Mouse (Mus musculus): Measurements from ENCODE around the gene Abcb4. TPM values are rescaled to one million over a fixed set of nuclear protein-coding genes. Genes with fewer than 3 reads are reported as not detected.

The Abcb4 gene
- polyA plus RNA-seq, 1 experiment, result 6.9 TPM

- Histone ChIP-seq H3K27ac (ENCODE audit: insufficient read depth, low read length) (no peak overlapping the region), H3K27me3 (ENCODE audit: control insufficient read depth, insufficient read depth, low read length) (no peaks in the 10 kb centered on the region), H3K36me3 (ENCODE audit: control insufficient read depth, insufficient read depth, low read length) (no peaks in the 10 kb centered on the region), H3K4me3 (ENCODE audit: extremely low read depth, insufficient read depth, insufficient read length) (no peak overlapping the region), H3K4me1 (ENCODE audit: control insufficient read depth, insufficient read depth, insufficient read length) (no peaks in the 10 kb centered on the region)
- 92% methylated on average over 4 of the region's 4 CpGs for WGBS
- TF ChIP-seq POLR2A (IDR thresholded peaks at IDR 0.05; ENCODE audit: low read depth, low read length) (no peak), CTCF (IDR thresholded peaks at IDR 0.05; ENCODE audit: extremely low read depth, insufficient read depth, insufficient read length, insufficient replicate concordance) (no peak)
- no peak for DNase-seq (ENCODE audit: low read depth in 1 of 2, low spot score in 2 of 2)
Observed at GRCm38 (mm10) chr5:8947423-8948110, 54.0 kb downstream of the Abcb4 start.

GRCm38 (mm10) chr5:8953660-8954059, 60.1 kb downstream of the Abcb4 start:
- Histone ChIP-seq H3K4me1 (ENCODE audit: control insufficient read depth, insufficient read depth, insufficient read length) (no peaks in the 10 kb centered on the region), H3K27me3 (ENCODE audit: control insufficient read depth, insufficient read depth, low read length) (no peaks in the 10 kb centered on the region), H3K27ac (ENCODE audit: insufficient read depth, low read length) (no peak overlapping the region), H3K4me3 (ENCODE audit: extremely low read depth, insufficient read depth, insufficient read length) (no peak overlapping the region), H3K36me3 (ENCODE audit: control insufficient read depth, insufficient read depth, low read length) (no peaks in the 10 kb centered on the region)
- DNase-seq (ENCODE audit: low read depth in 1 of 2, low spot score in 2 of 2), result no peak
- 82% methylated on average over 2 of the region's 2 CpGs for WGBS
- no peak for TF ChIP-seq POLR2A (IDR thresholded peaks at IDR 0.05; ENCODE audit: low read depth, low read length)
- TF ChIP-seq CTCF (IDR thresholded peaks at IDR 0.05; ENCODE audit: extremely low read depth, insufficient read depth, insufficient read length, insufficient replicate concordance), result no peak

GRCm38 (mm10) chr5:8955544-8955943, 62.0 kb downstream of the Abcb4 start:
- Histone ChIP-seq H3K36me3 (ENCODE audit: control insufficient read depth, insufficient read depth, low read length) (no peaks in the 10 kb centered on the region), H3K4me3 (ENCODE audit: extremely low read depth, insufficient read depth, insufficient read length) (no peak overlapping the region), H3K27me3 (ENCODE audit: control insufficient read depth, insufficient read depth, low read length) (no peaks in the 10 kb centered on the region), H3K27ac (ENCODE audit: insufficient read depth, low read length) (no peak overlapping the region), H3K4me1 (ENCODE audit: control insufficient read depth, insufficient read depth, insufficient read length) (no peaks in the 10 kb centered on the region)
- no peak for DNase-seq (ENCODE audit: low read depth in 1 of 2, low spot score in 2 of 2)
- TF ChIP-seq POLR2A (IDR thresholded peaks at IDR 0.05; ENCODE audit: low read depth, low read length) (no peak), CTCF (IDR thresholded peaks at IDR 0.05; ENCODE audit: extremely low read depth, insufficient read depth, insufficient read length, insufficient replicate concordance) (no peak)
- WGBS, result 98% methylated on average over 3 of the region's 3 CpGs

- TF ChIP-seq CTCF (IDR thresholded peaks at IDR 0.05; ENCODE audit: extremely low read depth, insufficient read depth, insufficient read length, insufficient replicate concordance) (no peak), POLR2A (IDR thresholded peaks at IDR 0.05; ENCODE audit: low read depth, low read length) (no peak)
- DNase-seq (ENCODE audit: low read depth in 1 of 2, low spot score in 2 of 2), result no peak
- Histone ChIP-seq H3K36me3 (ENCODE audit: control insufficient read depth, insufficient read depth, low read length) (peaks cover 7% of the 10 kb centered on the region), H3K4me1 (ENCODE audit: control insufficient read depth, insufficient read depth, insufficient read length) (no peaks in the 10 kb centered on the region), H3K4me3 (ENCODE audit: extremely low read depth, insufficient read depth, insufficient read length) (no peak overlapping the region), H3K27me3 (ENCODE audit: control insufficient read depth, insufficient read depth, low read length) (no peaks in the 10 kb centered on the region), H3K27ac (ENCODE audit: insufficient read depth, low read length) (no peak overlapping the region)
- 88% methylated on average over 4 of the region's 4 CpGs for WGBS
Observed at GRCm38 (mm10) chr5:8960534-8960933, 67.0 kb downstream of the Abcb4 start.

GRCm38 (mm10) chr5:8964487-8964886, 71.0 kb downstream of the Abcb4 start:
- DNase-seq (ENCODE audit: low read depth in 1 of 2, low spot score in 2 of 2), result peak in 1 of 2 experiments; percentile 5
- Histone ChIP-seq H3K27me3 (ENCODE audit: control insufficient read depth, insufficient read depth, low read length) (no peaks in the 10 kb centered on the region), H3K36me3 (ENCODE audit: control insufficient read depth, insufficient read depth, low read length) (peaks cover 28% of the 10 kb centered on the region), H3K4me1 (ENCODE audit: control insufficient read depth, insufficient read depth, insufficient read length) (no peaks in the 10 kb centered on the region), H3K4me3 (ENCODE audit: extremely low read depth, insufficient read depth, insufficient read length) (no peak overlapping the region), H3K27ac (ENCODE audit: insufficient read depth, low read length) (no peak overlapping the region)
- TF ChIP-seq CTCF (IDR thresholded peaks at IDR 0.05; ENCODE audit: extremely low read depth, insufficient read depth, insufficient read length, insufficient replicate concordance) (no peak), POLR2A (IDR thresholded peaks at IDR 0.05; ENCODE audit: low read depth, low read length) (no peak)
- whole genome bisulfite sequencing, result 44% methylated on average over 5 of the region's 5 CpGs

- Histone ChIP-seq H3K27me3 (ENCODE audit: control insufficient read depth, insufficient read depth, low read length) (no peaks in the 10 kb centered on the region), H3K4me1 (ENCODE audit: control insufficient read depth, insufficient read depth, insufficient read length) (no peaks in the 10 kb centered on the region), H3K36me3 (ENCODE audit: control insufficient read depth, insufficient read depth, low read length) (peaks cover 45% of the 10 kb centered on the region), H3K27ac (ENCODE audit: insufficient read depth, low read length) (no peak overlapping the region), H3K4me3 (ENCODE audit: extremely low read depth, insufficient read depth, insufficient read length) (no peak overlapping the region)
- WGBS, result 94% methylated on average over 2 of the region's 2 CpGs
- TF ChIP-seq CTCF (IDR thresholded peaks at IDR 0.05; ENCODE audit: extremely low read depth, insufficient read depth, insufficient read length, insufficient replicate concordance) (no peak), POLR2A (IDR thresholded peaks at IDR 0.05; ENCODE audit: low read depth, low read length) (no peak)
- DNase-seq (ENCODE audit: low read depth in 1 of 2, low spot score in 2 of 2), result no peak
Observed at GRCm38 (mm10) chr5:8970694-8971093, 77.2 kb downstream of the Abcb4 start.

GRCm38 (mm10) chr5:8972355-8972754, 78.8 kb downstream of the Abcb4 start:
- no peak for TF ChIP-seq CTCF (IDR thresholded peaks at IDR 0.05; ENCODE audit: extremely low read depth, insufficient read depth, insufficient read length, insufficient replicate concordance)
- no peak for TF ChIP-seq POLR2A (IDR thresholded peaks at IDR 0.05; ENCODE audit: low read depth, low read length)
- Histone ChIP-seq H3K36me3 (ENCODE audit: control insufficient read depth, insufficient read depth, low read length) (peaks cover 36% of the 10 kb centered on the region), H3K27me3 (ENCODE audit: control insufficient read depth, insufficient read depth, low read length) (no peaks in the 10 kb centered on the region), H3K4me3 (ENCODE audit: extremely low read depth, insufficient read depth, insufficient read length) (no peak overlapping the region), H3K27ac (ENCODE audit: insufficient read depth, low read length) (no peak overlapping the region), H3K4me1 (ENCODE audit: control insufficient read depth, insufficient read depth, insufficient read length) (no peaks in the 10 kb centered on the region)
- WGBS, result 97% methylated on average over 7 of the region's 7 CpGs
- no peak for DNase-seq (ENCODE audit: low read depth in 1 of 2, low spot score in 2 of 2)
